In genomic region chr13:42927778-42928177, GRCm38 (mm10) we compare ENCODE assay signal across 20 mouse cellular contexts.
A peak's percentile ranks its signal among the peaks of the same experiment; 100 is the strongest.
DNase-seq lines count a peak whose midpoint lies in the region; ATAC-seq and TF ChIP-seq lines count a peak whose summit lies in the region.
"Had no signal": no experiment of that assay in that cellular context is flagged by ENCODE, and none has a peak within 500 bp of the region (broad histone marks: within the 10 kb centered on the region; RNA-seq: fewer than 3 reads in every experiment).

No protein-coding gene starts in this region.

- no peak for TF ChIP-seq POLR2A in brain, embryonic 14.5 days (IDR thresholded peaks at IDR 0.05; ENCODE audit: borderline replicate concordance, extremely low read depth, insufficient read depth, insufficient read length, poor library complexity, severe bottlenecking)

- WGBS in kidney, embryonic 15.5 days: 95% methylated on average over 11 of the region's 11 CpGs

- H3K4me3 ChIP-seq in kidney, embryonic 15.5 days (replicated peaks): no peak overlapping the region
- H3K4me3 ChIP-seq in left cerebral cortex, adult 2 months: no peak overlapping the region
- H3K4me3 ChIP-seq: embryonic facial prominence, embryonic 13.5 days; heart, adult 2 months; heart, embryonic 12.5 days; hindbrain, embryonic 10.5 days; intestine, embryonic 15.5 days had no signal

- H3K4me1 ChIP-seq in kidney, embryonic 15.5 days: peaks cover 3% of the 10 kb centered on the region; the same call in 1 of the 2 replicates
- H3K4me1 ChIP-seq: heart, embryonic 12.5 days; intestine, embryonic 15.5 days had no signal

- no peaks in the 10 kb centered on the region for H3K27me3 ChIP-seq in kidney, embryonic 15.5 days
- H3K27me3 ChIP-seq: embryonic facial prominence, embryonic 13.5 days; heart, embryonic 12.5 days; intestine, embryonic 15.5 days had no signal

- peak; percentile 41 for ATAC-seq in frontal cortex, adult (ENCODE audit: low TSS enrichment)
- no peak for ATAC-seq in kidney, embryonic 15.5 days (replicated peaks; ENCODE audit: low FRiP score)
- ATAC-seq: intestine, embryonic 15.5 days had no signal

- intact Hi-C loops in left cerebral cortex, adult 2 months (cut with DNase I): no loop called here

- peaks cover 9% of the 10 kb centered on the region; the same call in 1 of the 2 replicates for H3K36me3 ChIP-seq in kidney, embryonic 15.5 days
- H3K36me3 ChIP-seq: G1E; heart, embryonic 12.5 days; intestine, embryonic 15.5 days had no signal

- H3K4me2 ChIP-seq in kidney, embryonic 15.5 days: no peak overlapping the region
- H3K4me2 ChIP-seq: embryonic facial prominence, embryonic 13.5 days; heart, embryonic 12.5 days; hindbrain, embryonic 14.5 days; intestine, embryonic 15.5 days had no signal

- peaks cover 13% of the 10 kb centered on the region for H3K9me3 ChIP-seq in kidney, embryonic 15.5 days (replicated peaks)
- H3K9me3 ChIP-seq: G1E; intestine, embryonic 15.5 days had no signal

- no peak overlapping the region for H3K9ac ChIP-seq in kidney, embryonic 15.5 days
- H3K9ac ChIP-seq: embryonic facial prominence, embryonic 13.5 days; heart, embryonic 12.5 days; hindbrain, embryonic 14.5 days; intestine, embryonic 15.5 days had no signal

- no peak for TF ChIP-seq CTCF in brain, embryonic 14.5 days (IDR thresholded peaks at IDR 0.05; ENCODE audit: borderline replicate concordance, extremely low read depth, insufficient read depth, insufficient read length)
- TF ChIP-seq CTCF in left cerebral cortex, adult 2 months (IDR thresholded peaks at IDR 0.05): no peak

- DNase-seq in frontal cortex, postnatal 14 days (ENCODE audit: low spot score in 2 of 2): no peak
- peak; percentile 24 for DNase-seq in right cerebral cortex, adult 18-20 months
- DNase-seq in right cerebral cortex, postnatal 36 days (ENCODE audit: low spot score in 2 of 2): no peak
- peak; percentile 63 for DNase-seq in brain, embryonic 14.5 days (ENCODE audit: low read depth)
- DNase-seq in left cerebral cortex, adult 2 months (ENCODE audit: extremely low spot score in 1 of 2, low spot score in 2 of 2): no peak
- DNase-seq: adrenal gland, adult 8-10 months; adrenal gland, postnatal 36 days; cerebellum, adult 18-20 months; cerebellum, adult 9-11 months; cerebellum, postnatal 36 days; gastrocnemius, postnatal 10 days; heart, adult 2 months had no signal

- H3K27ac ChIP-seq in kidney, embryonic 15.5 days: no peak overlapping the region
- H3K27ac ChIP-seq in left cerebral cortex, adult 2 months: no peak overlapping the region
- H3K27ac ChIP-seq: embryonic facial prominence, embryonic 13.5 days; heart, adult 2 months; hindbrain, embryonic 10.5 days; hindbrain, embryonic 14.5 days; intestine, embryonic 15.5 days had no signal

Comparison
In these comparisons a context has a peak if more than half of its experiments do, and no peak if none do; other contexts are left out.
1. DNase-seq: peak in right cerebral cortex, adult 18-20 months (single experiment) and brain, embryonic 14.5 days (single experiment); none in frontal cortex, postnatal 14 days (0 of 2), right cerebral cortex, postnatal 36 days (0 of 2) and left cerebral cortex, adult 2 months (0 of 2).